Mouse (Mus musculus): ENCODE measurements around the gene Hsd3b7.

Hsd3b7 gene

GRCm38 (mm10) chr7:127800435-127801009 is at the start of gene Hsd3b7:
Hsd3b7 (plus strand) TSS chr7:127800604.
- DNase-seq (ENCODE audit: low spot score in 2 of 2), result peak; percentile 68 to 88

GRCm38 (mm10) chr7:127751619-127752018 is 48.8 kb upstream of the Hsd3b7 start:
- DNase-seq (ENCODE audit: low spot score in 2 of 2), result no peak

GRCm38 (mm10) chr7:127752069-127752468 is 48.3 kb upstream of the Hsd3b7 start:
- DNase-seq (ENCODE audit: low spot score in 2 of 2), result no peak

- no peak for DNase-seq (ENCODE audit: low spot score in 2 of 2)
Observed at GRCm38 (mm10) chr7:127753158-127753557, 47.2 kb upstream of the Hsd3b7 start.

GRCm38 (mm10) chr7:127753741-127754140 is 46.7 kb upstream of the Hsd3b7 start:
- no peak for DNase-seq (ENCODE audit: low spot score in 2 of 2)

- DNase-seq (ENCODE audit: low spot score in 2 of 2), result no peak
Observed at GRCm38 (mm10) chr7:127759716-127760115, 40.7 kb upstream of the Hsd3b7 start.

GRCm38 (mm10) chr7:127760478-127760877 is 39.9 kb upstream of the Hsd3b7 start:
- no peak for DNase-seq (ENCODE audit: low spot score in 2 of 2)

GRCm38 (mm10) chr7:127761026-127761425 is 39.4 kb upstream of the Hsd3b7 start:
- DNase-seq (ENCODE audit: low spot score in 2 of 2), result no peak

GRCm38 (mm10) chr7:127763642-127764041 is 36.8 kb upstream of the Hsd3b7 start:
- no peak for DNase-seq (ENCODE audit: low spot score in 2 of 2)

GRCm38 (mm10) chr7:127765756-127766155 is 34.6 kb upstream of the Hsd3b7 start:
- DNase-seq (ENCODE audit: low spot score in 2 of 2), result no peak

- DNase-seq (ENCODE audit: low spot score in 2 of 2), result no peak
Observed at GRCm38 (mm10) chr7:127766851-127767609, 33.4 kb upstream of the Hsd3b7 start.

- DNase-seq (ENCODE audit: low spot score in 2 of 2), result no peak
Observed at GRCm38 (mm10) chr7:127767671-127768345, 32.6 kb upstream of the Hsd3b7 start.

GRCm38 (mm10) chr7:127768346-127768996 is 31.9 kb upstream of the Hsd3b7 start:
- DNase-seq (ENCODE audit: low spot score in 2 of 2), result no peak

GRCm38 (mm10) chr7:127768997-127769593 is 31.3 kb upstream of the Hsd3b7 start:
- DNase-seq (ENCODE audit: low spot score in 2 of 2), result peak; percentile 98 to 99

- peak in 1 of 2 experiments; percentile 87 for DNase-seq (ENCODE audit: low spot score in 2 of 2)
Observed at GRCm38 (mm10) chr7:127769651-127770038, 30.8 kb upstream of the Hsd3b7 start, which contains the start of gene Orai3. Orai3 (plus strand) TSS chr7:127769815.

- DNase-seq (ENCODE audit: low spot score in 2 of 2), result no peak
Observed at GRCm38 (mm10) chr7:127770039-127770905, 30.1 kb upstream of the Hsd3b7 start.

GRCm38 (mm10) chr7:127771262-127771661 is 29.1 kb upstream of the Hsd3b7 start:
- no peak for DNase-seq (ENCODE audit: low spot score in 2 of 2)

GRCm38 (mm10) chr7:127772080-127772479 is 28.3 kb upstream of the Hsd3b7 start:
- no peak for DNase-seq (ENCODE audit: low spot score in 2 of 2)

- no peak for DNase-seq (ENCODE audit: low spot score in 2 of 2)
Observed at GRCm38 (mm10) chr7:127772557-127772956, 27.8 kb upstream of the Hsd3b7 start.

GRCm38 (mm10) chr7:127773664-127774384 is 26.6 kb upstream of the Hsd3b7 start:
- DNase-seq (ENCODE audit: low spot score in 2 of 2), result peak in 1 of 2 experiments; percentile 62

Measured in left cerebral cortex, adult 9 months (tissue).